In the genomic region with DNA sequence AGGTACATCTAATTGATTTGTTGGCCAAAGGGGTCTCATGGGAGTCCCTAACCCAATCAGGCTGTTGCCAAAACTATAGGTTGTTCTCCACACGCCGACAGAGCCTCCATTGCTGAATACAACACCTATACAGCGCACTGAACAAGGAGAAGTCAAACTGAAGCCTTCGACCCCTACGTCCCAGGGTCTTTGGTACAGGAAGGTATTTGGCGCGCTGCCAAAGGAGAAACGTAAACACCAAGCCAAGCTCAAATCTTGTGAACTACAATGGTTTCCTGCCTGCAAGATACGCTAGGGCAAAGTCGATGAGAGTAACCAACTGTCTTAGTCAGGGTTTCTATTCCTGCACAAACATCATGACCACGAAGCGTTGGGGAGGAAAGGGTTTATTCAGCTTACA, we compare ENCODE assay signal across 25 mouse cellular contexts. TPM values are rescaled to one million over a fixed set of nuclear protein-coding genes. Genes with fewer than 3 reads are reported as not detected.
DNase-seq lines count a peak whose midpoint lies in the region; ATAC-seq lines count a peak whose summit lies in the region.
"Had no signal": no experiment of that assay in that cellular context is flagged by ENCODE, and none has a peak within 500 bp of the region (broad histone marks: within the 10 kb centered on the region; RNA-seq: fewer than 3 reads in every experiment).

No protein-coding gene starts in this region.

- H3K4me3 ChIP-seq in heart, embryonic 10.5 days, result no peak overlapping the region
- no peak overlapping the region for H3K4me3 ChIP-seq in heart, embryonic 11.5 days (ENCODE audit: low read depth, low read length)
- H3K4me3 ChIP-seq: embryonic facial prominence, embryonic 12.5 days; embryonic facial prominence, embryonic 15.5 days; forebrain, embryonic 12.5 days; forebrain, embryonic 15.5 days; hindbrain, embryonic 12.5 days; hindbrain, embryonic 15.5 days had no signal

- no peak for ATAC-seq in heart, embryonic 11.5 days (replicated peaks; ENCODE audit: insufficient number of reproducible peaks, low FRiP score, low TSS enrichment)
- ATAC-seq: forebrain, embryonic 15.5 days; Patski had no signal

- 73% methylated on average over 12 of the region's 12 CpGs for WGBS in heart, embryonic 10.5 days
- 71% methylated on average over 12 of the region's 12 CpGs for WGBS in heart, embryonic 11.5 days (ENCODE audit: insufficient replicate concordance)

- no peak overlapping the region for H3K27ac ChIP-seq in heart, embryonic 10.5 days
- no peak overlapping the region for H3K27ac ChIP-seq in heart, embryonic 11.5 days (ENCODE audit: low read depth, low read length)
- H3K27ac ChIP-seq: embryonic facial prominence, embryonic 12.5 days; embryonic facial prominence, embryonic 15.5 days; forebrain, embryonic 12.5 days; forebrain, embryonic 15.5 days; hindbrain, embryonic 12.5 days; hindbrain, embryonic 15.5 days had no signal

- H3K36me3 ChIP-seq in heart, embryonic 10.5 days, result peaks cover 3% of the 10 kb centered on the region; the same call in 1 of the 2 replicates
- no peaks in the 10 kb centered on the region for H3K36me3 ChIP-seq in heart, embryonic 11.5 days (ENCODE audit: control insufficient read depth, insufficient read depth, low read length)
- H3K36me3 ChIP-seq: forebrain, embryonic 12.5 days; forebrain, embryonic 15.5 days had no signal

- H3K9me3 ChIP-seq in heart, embryonic 10.5 days, result no peaks in the 10 kb centered on the region
- no peaks in the 10 kb centered on the region for H3K9me3 ChIP-seq in heart, embryonic 11.5 days (replicated peaks; ENCODE audit: control insufficient read depth, low read length)
- H3K9me3 ChIP-seq: embryonic facial prominence, embryonic 12.5 days; embryonic facial prominence, embryonic 15.5 days; forebrain, embryonic 12.5 days; forebrain, embryonic 15.5 days; G1E; hindbrain, embryonic 12.5 days; hindbrain, embryonic 15.5 days had no signal

- H3K4me2 ChIP-seq in heart, embryonic 11.5 days, result no peak overlapping the region
- H3K4me2 ChIP-seq: embryonic facial prominence, embryonic 12.5 days; embryonic facial prominence, embryonic 15.5 days; forebrain, embryonic 12.5 days; forebrain, embryonic 15.5 days; hindbrain, embryonic 12.5 days; hindbrain, embryonic 15.5 days had no signal

- DNase-seq in adrenal gland, postnatal 14 days, result peak; percentile 1
- DNase-seq in adrenal gland, postnatal 36 days, result no peak
- peak; percentile 52 for DNase-seq in heart, embryonic 10.5 days (ENCODE audit: low spot score)
- peak; percentile 44 for DNase-seq in testis, postnatal 10 days (ENCODE audit: low spot score)
- no peak for DNase-seq in testis, postnatal 14 days (ENCODE audit: low spot score)
- DNase-seq in left cerebral cortex, adult 8-10 months (ENCODE audit: low spot score in 2 of 2), result no peak
- DNase-seq: B cell, adult 2 months; cerebellum, adult 11 months; cerebellum, adult 2 months; cerebellum, adult 9-11 months; cerebellum, postnatal 25 days; gastrocnemius, postnatal 10 days; gastrocnemius, postnatal 36 days had no signal

- H3K27me3 ChIP-seq in heart, embryonic 10.5 days (ENCODE audit: insufficient read depth, poor library complexity, severe bottlenecking), result no peaks in the 10 kb centered on the region
- H3K27me3 ChIP-seq in heart, embryonic 11.5 days (ENCODE audit: control insufficient read depth, insufficient read depth, low read length), result no peaks in the 10 kb centered on the region
- H3K27me3 ChIP-seq: CH12.LX; embryonic facial prominence, embryonic 12.5 days; embryonic facial prominence, embryonic 15.5 days; forebrain, embryonic 12.5 days; forebrain, embryonic 15.5 days; hindbrain, embryonic 12.5 days; hindbrain, embryonic 15.5 days; Patski had no signal

- no peak overlapping the region for H3K9ac ChIP-seq in heart, embryonic 11.5 days (ENCODE audit: low read depth, low read length)
- H3K9ac ChIP-seq: embryonic facial prominence, embryonic 12.5 days; embryonic facial prominence, embryonic 15.5 days; forebrain, embryonic 12.5 days; forebrain, embryonic 15.5 days; hindbrain, embryonic 12.5 days; hindbrain, embryonic 15.5 days had no signal

- H3K4me1 ChIP-seq in heart, embryonic 10.5 days, result peaks cover 27% of the 10 kb centered on the region
- H3K4me1 ChIP-seq in heart, embryonic 11.5 days (ENCODE audit: control insufficient read depth, insufficient read depth, low read length), result no peaks in the 10 kb centered on the region; the same call in 1 of the 2 replicates

RNA-seq across cellular contexts. Expression of gene Myl9, which starts 5.9 kb away (rescaled TPM):
- 54.6 and 70.5 TPM in 2 replicates for total RNA-seq in adrenal gland, postnatal 14 days (2021)
- total RNA-seq in adrenal gland, postnatal 36 days (2021), result 10 to 100 TPM; 56.2 to 67.3 TPM
- polyA plus RNA-seq in heart, embryonic 10.5 days (2016; fragmentation: Nextera tagmentation; extraction: Ambion mirVana), result 1,471 and 1,998 TPM in 2 replicates
- 2,229 and 2,268 TPM in 2 replicates for polyA plus RNA-seq in heart, embryonic 11.5 days (2014; fragmentation: Nextera tagmentation; extraction: Ambion mirVana)
- total RNA-seq in left cerebral cortex, adult 8-10 months (2022), result 10 to 100 TPM; 13.8 to 20.5 (median 16.5) TPM
- total RNA-seq: CH12.LX; common myeloid progenitor, adult 5-6 weeks; granulocyte monocyte progenitor cell, adult 5-6 weeks had no signal

Comparison
In these comparisons a context has a peak if more than half of its experiments do, and no peak if none do; other contexts are left out.
1. DNase-seq: peak in adrenal gland, postnatal 14 days (single experiment), heart, embryonic 10.5 days (single experiment) and testis, postnatal 10 days (single experiment); none in adrenal gland, postnatal 36 days (0 of 2), testis, postnatal 14 days (single experiment) and left cerebral cortex, adult 8-10 months (0 of 2).